Mouse (Mus musculus) CH12.LX (cell line): ENCODE results near the gene Rccd1. TPM values are rescaled to one million over a fixed set of nuclear protein-coding genes. Genes with fewer than 3 reads are reported as not detected.

ENCODE experiments used
- DNase-seq: peaks from one replicate; pipeline ENCODE4 v3.0.0-alpha.2; 2013; ENCODE audit errors: extremely low read depth
- H3K27ac ChIP-seq: 2 replicates; pipeline ENCODE4 v1.5.1; 2012; ENCODE audit warnings: low read depth, mild to moderate bottlenecking, control low read depth, moderate library complexity; ENCODE audit not compliant: insufficient read depth
- H3K27me3 ChIP-seq: replicated peaks from 2 replicates; pipeline ENCODE3; 2012; ENCODE audit warnings: inconsistent platforms
- H3K36me3 ChIP-seq, 2 experiments: replicated peaks in 1 of 2; 2 replicates each; pipeline versions ENCODE3 to v1.6.1; 2012; ENCODE audit warnings: inconsistent platforms in 1 of 2, low read length in 1 of 2, mild to moderate bottlenecking in 1 of 2, mixed read lengths in 1 of 2, moderate library complexity in 1 of 2; ENCODE audit not compliant: control insufficient read depth in 1 of 2, insufficient read depth in 1 of 2
- H3K4me1 ChIP-seq, 2 experiments: 2 replicates each; pipeline ENCODE4 v1.6.1; 2012; ENCODE audit warnings: inconsistent platforms in 1 of 2, moderate library complexity in 1 of 2; ENCODE audit not compliant: insufficient read depth in 2 of 2, control insufficient read depth in 1 of 2
- H3K4me2 ChIP-seq: 2 replicates; pipeline ENCODE4 v1.6.1; 2012; ENCODE audit warnings: low read depth, mild to moderate bottlenecking, control low read depth; ENCODE audit not compliant: poor library complexity, insufficient read depth, severe bottlenecking
- H3K4me3 ChIP-seq, 3 experiments: fragments of 150-350 bp in 1 of 3; sonication (generic) in 1 of 3; replicated peaks in 1 of 3; 2 replicates each; pipeline versions ENCODE3 to v1.5.1; 2011 to 2012; ENCODE audit warnings: low read depth in 2 of 3, low read length in 2 of 3, mild to moderate bottlenecking in 2 of 3, moderate library complexity in 2 of 3, control low read depth in 1 of 3, improper control_type of control experiment in 1 of 3, inconsistent platforms in 1 of 3, mixed read lengths in 1 of 3; ENCODE audit not compliant: poor library complexity in 1 of 3
- H3K79me2 ChIP-seq: replicated peaks from 2 replicates; pipeline ENCODE4 v1.6.1; 2012; ENCODE audit warnings: mild to moderate bottlenecking, moderate library complexity; ENCODE audit not compliant: control insufficient read depth, poor library complexity, insufficient read depth, severe bottlenecking; ENCODE audit errors: extremely low read depth
- H3K9ac ChIP-seq: 2 replicates; pipeline ENCODE4 v1.6.1; 2012; ENCODE audit warnings: low read depth, mild to moderate bottlenecking, control low read depth, moderate library complexity; ENCODE audit not compliant: insufficient read depth
- H3K9me3 ChIP-seq: replicated peaks from 2 replicates; pipeline ENCODE3; 2012; ENCODE audit warnings: low read length, inconsistent platforms, mixed read lengths
- BHLHE40 ChIP-seq: IDR thresholded peaks from 2 replicates; pipeline ENCODE4 v1.6.1; 2011; ENCODE audit warnings: mild to moderate bottlenecking, low read depth, low read length, improper control_type of control experiment
- CHD1 ChIP-seq: IDR thresholded peaks from 2 replicates; pipeline ENCODE4 v1.6.1; 2012; ENCODE audit warnings: low read depth, low read length, improper control_type of control experiment, inconsistent platforms
- CTCF ChIP-seq, 2 experiments: IDR thresholded peaks in 1 of 2; conservative IDR thresholded peaks in 1 of 2; 2 replicates each; pipeline ENCODE4 v1.5.1; 2011 to 2012; ENCODE audit warnings: low read depth in 2 of 2, low read length in 2 of 2, improper control_type of control experiment in 1 of 2, inconsistent platforms in 1 of 2, mild to moderate bottlenecking in 1 of 2, moderate library complexity in 1 of 2
- ELF1 ChIP-seq: IDR thresholded peaks from 2 replicates; pipeline ENCODE4 v1.6.1; 2014; ENCODE audit warnings: low read depth, mild to moderate bottlenecking, inconsistent platforms, low read length, improper control_type of control experiment
- JUND ChIP-seq: conservative IDR thresholded peaks from 2 replicates; pipeline ENCODE4 v1.6.1; 2011; ENCODE audit warnings: low read depth, low read length, improper control_type of control experiment
- KAT2A ChIP-seq: IDR thresholded peaks from 2 replicates; pipeline ENCODE4 v1.6.1; 2012; ENCODE audit warnings: low read length, improper control_type of control experiment, inconsistent platforms; ENCODE audit not compliant: insufficient replicate concordance
- MAFK ChIP-seq: IDR thresholded peaks from 2 replicates; pipeline ENCODE4 v1.6.1; 2011; ENCODE audit warnings: low read length, improper control_type of control experiment; ENCODE audit not compliant: insufficient replicate concordance
- MXI1 ChIP-seq: IDR thresholded peaks from 2 replicates; pipeline ENCODE4 v1.6.1; 2011; ENCODE audit warnings: mild to moderate bottlenecking, low read depth, low read length, improper control_type of control experiment
- POLR2A ChIP-seq: IDR thresholded peaks from 2 replicates; pipeline ENCODE4 v1.6.1; 2011; ENCODE audit warnings: low read depth, mild to moderate bottlenecking, improper control_type of control experiment, low read length
- POLR2AphosphoS2 ChIP-seq: IDR thresholded peaks from 2 replicates; pipeline ENCODE4 v1.6.1; 2011; ENCODE audit warnings: low read depth, low read length, improper control_type of control experiment
- SIN3A ChIP-seq: IDR thresholded peaks from 2 replicates; pipeline ENCODE4 v1.6.1; 2012; ENCODE audit warnings: low read length, improper control_type of control experiment, inconsistent platforms
- TBP ChIP-seq: conservative IDR thresholded peaks from 2 replicates; pipeline ENCODE4 v1.6.1; 2011; ENCODE audit warnings: low read depth, low read length, improper control_type of control experiment
- TCF12 ChIP-seq: IDR thresholded peaks from 2 replicates; pipeline ENCODE4 v1.6.1; 2014; ENCODE audit warnings: low read depth, mild to moderate bottlenecking, inconsistent platforms, low read length, improper control_type of control experiment
- ZMIZ1 ChIP-seq: IDR thresholded peaks from 2 replicates; pipeline ENCODE4 v1.6.1; 2012; ENCODE audit warnings: low read depth, mild to moderate bottlenecking, inconsistent platforms, low read length, improper control_type of control experiment
- ZNF384 ChIP-seq: IDR thresholded peaks from 2 replicates; pipeline ENCODE4 v1.6.1; 2012; ENCODE audit warnings: low read depth, low read length, improper control_type of control experiment, inconsistent platforms
- dilution Hi-C: fragments of 300-500 bp; cut with MboI; formaldehyde crosslinking; loops from 2 replicates; pipeline ENCODE4 v1.14.3; 2020; ENCODE audit warnings: low sequenced_read_pairs; ENCODE audit not compliant: extremely low pct_unique_long_range_greater_than_20kb, extremely low pct_ligation_motif_present
- in situ Hi-C: fragments of 300-500 bp; cut with MboI; formaldehyde crosslinking; loops from 3 replicates; pipeline ENCODE4 v1.14.3; 2019; ENCODE audit warnings: low sequenced_read_pairs, low pct_ligation_motif_present, low pct_unique_long_range_greater_than_20kb, mixed read lengths
- polyA plus RNA-seq: library from polyadenylated mRNA; unstranded; fragments of >175 nt; gene quantifications from 2 replicates; pipeline ENCODE4 v1.2.1, GENCODE M21; 2012; ENCODE audit warnings: low read depth; ENCODE audit not compliant: insufficient read length
- total RNA-seq, 2 experiments: library from RNA; depleted of rRNA; stranded (reverse); fragments of 300-350 nt in 1 of 2; fragments of >200 nt in 1 of 2; gene quantifications; 2 replicates each; pipeline ENCODE4 v1.2.3; 2012 to 2014

Gene Rccd1
- total and polyA plus RNA-seq, 3 experiments: 17.4 to 18.5 (median 18.3) TPM

- in situ Hi-C loops: no loop called here
- Histone ChIP-seq H3K36me3 (peaks cover 76 to 93% of the 10 kb centered on the region in 2 experiments), H3K27ac (no peak overlapping the region), H3K4me2 (no peak overlapping the region), H3K9me3 (no peaks in the 10 kb centered on the region), H3K4me3 (no peak overlapping the region)
- no peak for TF ChIP-seq CHD1
- peak; percentile 61 for TF ChIP-seq BHLHE40
- no peak for TF ChIP-seq TBP
- TF ChIP-seq, all 38 proteins: peak for 1
- Histone ChIP-seq H3K79me2 (no peaks in the 10 kb centered on the region), H3K27me3 (no peaks in the 10 kb centered on the region), H3K4me1 (peaks cover 0 to 5% of the 10 kb centered on the region in 2 experiments; a peak in 2 of 4 replicates), H3K9ac (no peak overlapping the region)
- no peak for DNase-seq
- dilution Hi-C loops: no loop called here
These were observed 36.2 kb upstream of the Rccd1 start for GRCm38 (mm10) chr7:80360435-80360834.

- no peak overlapping the region for H3K4me2 ChIP-seq
- H3K36me3 ChIP-seq: peaks cover 72 to 94% of the 10 kb centered on the region in 2 experiments
- no peak overlapping the region for H3K4me3 ChIP-seq
- no peaks in the 10 kb centered on the region for H3K79me2 ChIP-seq
- dilution Hi-C loops (no loop called here), in situ Hi-C loops (no loop called here)
- no peak for TF ChIP-seq ELF1
- no peak for TF ChIP-seq POLR2A
- no peak for TF ChIP-seq BHLHE40
- TF ChIP-seq CTCF (conservative IDR thresholded peaks at IDR 0.05 in 1 of 2, IDR thresholded peaks at IDR 0.05 in 1 of 2; ENCODE audit: low read depth in 2 of 2, low read length in 2 of 2): no peak
- no peak for TF ChIP-seq TCF12
- no peak for TF ChIP-seq MXI1
- H3K27ac ChIP-seq: no peak overlapping the region
- no peak for DNase-seq
- peaks cover 0 to 5% of the 10 kb centered on the region in 2 experiments; a peak in 2 of 4 replicates for H3K4me1 ChIP-seq
- no peak overlapping the region for H3K9ac ChIP-seq
- no peaks in the 10 kb centered on the region for H3K27me3 ChIP-seq
- no peaks in the 10 kb centered on the region for H3K9me3 ChIP-seq
These were observed 33.8 kb upstream of the Rccd1 start for GRCm38 (mm10) chr7:80358039-80358438.

- no peaks in the 10 kb centered on the region for H3K27me3 ChIP-seq
- H3K79me2 ChIP-seq: no peaks in the 10 kb centered on the region
- H3K4me1 ChIP-seq: peaks cover 0 to 5% of the 10 kb centered on the region in 2 experiments; a peak in 2 of 4 replicates
- no peak overlapping the region for H3K4me2 ChIP-seq
- no peak for DNase-seq
- in situ Hi-C loops (no loop called here), dilution Hi-C loops (no loop called here)
- TF ChIP-seq MXI1 (no peak), TBP (no peak), JUND (no peak), TCF12 (no peak), CHD1 (no peak), ZMIZ1 (no peak), MAFK (no peak), POLR2A (no peak), POLR2AphosphoS2 (no peak), ZNF384 (no peak), KAT2A (no peak), SIN3A (no peak)
- H3K36me3 ChIP-seq: peaks cover 71 to 94% of the 10 kb centered on the region in 2 experiments
- no peak overlapping the region for H3K4me3 ChIP-seq
- H3K9me3 ChIP-seq: no peaks in the 10 kb centered on the region
- H3K27ac ChIP-seq: no peak overlapping the region
- H3K9ac ChIP-seq: no peak overlapping the region
These were observed 32.9 kb upstream of the Rccd1 start for GRCm38 (mm10) chr7:80357156-80357555.
